Mouse (Mus musculus): ENCODE measurements around the gene Atn1.
A peak's percentile ranks its signal among the peaks of the same experiment; 100 is the strongest.

Gene Atn1

GRCm38 (mm10) chr6:124708289-124708889, 47.9 kb downstream of the Atn1 start:
- DNase-seq: no peak

- no peak for DNase-seq
Observed at GRCm38 (mm10) chr6:124706061-124706627, 50.2 kb downstream of the Atn1 start.

GRCm38 (mm10) chr6:124704417-124704816, 51.9 kb downstream of the Atn1 start:
- DNase-seq: no peak

GRCm38 (mm10) chr6:124703789-124704188, 52.5 kb downstream of the Atn1 start:
- DNase-seq: no peak

GRCm38 (mm10) chr6:124702784-124703103, 53.6 kb downstream of the Atn1 start:
- peak; percentile 96 for DNase-seq

GRCm38 (mm10) chr6:124702102-124702783, 54.1 kb downstream of the Atn1 start:
- DNase-seq: peak; percentile 92

- no peak for DNase-seq
Observed at GRCm38 (mm10) chr6:124701338-124701737, 55.0 kb downstream of the Atn1 start.

GRCm38 (mm10) chr6:124699962-124700610, 56.2 kb downstream of the Atn1 start:
- DNase-seq: peak; percentile 98

GRCm38 (mm10) chr6:124699366-124699765, 57.0 kb downstream of the Atn1 start:
- DNase-seq: no peak

- no peak for DNase-seq
Observed at GRCm38 (mm10) chr6:124698751-124699150, 57.6 kb downstream of the Atn1 start.

- DNase-seq: no peak
Observed at GRCm38 (mm10) chr6:124696441-124697150, 59.7 kb downstream of the Atn1 start.

- DNase-seq: peak; percentile 98
Observed at GRCm38 (mm10) chr6:124694166-124694955, 62.0 kb downstream of the Atn1 start.

GRCm38 (mm10) chr6:124693243-124693981, 62.9 kb downstream of the Atn1 start:
- DNase-seq: no peak

All from heart, adult 11 months (tissue).